Mouse (Mus musculus) ES-E14 (cell line): ENCODE measurements at regions not wholly inside any gene's neighbourhood (a gene's known extent, or its start where the extent isn't known, plus 50 kb on each side); places are given as distances from the start of the nearest gene placed in this dataset.

Source experiments
- CHD2 ChIP-seq: IDR thresholded peaks from 2 replicates; pipeline ENCODE4 v1.6.1; 2014; ENCODE audit warnings: mild to moderate bottlenecking, low read depth, low read length, inconsistent platforms
- HCFC1 ChIP-seq: IDR thresholded peaks from 2 replicates; pipeline ENCODE4 v1.6.1; 2012; ENCODE audit warnings: low read length, inconsistent platforms, borderline replicate concordance; ENCODE audit not compliant: insufficient read depth
- ZC3H11A ChIP-seq: IDR thresholded peaks from 2 replicates; pipeline ENCODE4 v1.6.1; 2012; ENCODE audit warnings: low read depth, mild to moderate bottlenecking, inconsistent platforms, low read length, borderline replicate concordance

DNA sequence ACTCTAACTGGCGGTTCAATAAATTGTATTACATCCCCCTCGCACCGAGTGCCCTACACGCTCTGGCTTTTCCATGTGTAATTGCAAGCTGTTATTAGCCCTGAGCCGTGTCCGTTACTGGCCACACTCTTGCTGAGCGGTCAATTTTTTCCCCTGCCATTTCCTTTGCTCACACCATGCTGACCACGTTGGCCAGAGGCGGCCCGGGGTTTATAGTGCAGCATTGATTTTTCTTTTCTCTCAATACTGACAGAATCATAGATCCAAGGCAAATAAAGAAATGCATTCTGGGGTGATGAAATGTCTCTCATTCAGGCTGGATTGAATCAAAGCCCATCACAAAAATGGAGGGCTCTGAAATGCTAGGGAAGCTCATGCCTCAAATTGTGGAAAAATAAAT, 150.0 kb upstream of the Onecut1 start:
- no peak for TF ChIP-seq HCFC1
- no peak for TF ChIP-seq CHD2
- TF ChIP-seq ZC3H11A: no peak
